Mouse (Mus musculus): ENCODE results near the gene Cep83. TPM values are rescaled to one million over a fixed set of nuclear protein-coding genes. Genes with fewer than 3 reads are reported as not detected.

The Cep83 gene
- 10 to 100 TPM; 23.5 to 25.7 TPM for total RNA-seq (2023)

DNA sequence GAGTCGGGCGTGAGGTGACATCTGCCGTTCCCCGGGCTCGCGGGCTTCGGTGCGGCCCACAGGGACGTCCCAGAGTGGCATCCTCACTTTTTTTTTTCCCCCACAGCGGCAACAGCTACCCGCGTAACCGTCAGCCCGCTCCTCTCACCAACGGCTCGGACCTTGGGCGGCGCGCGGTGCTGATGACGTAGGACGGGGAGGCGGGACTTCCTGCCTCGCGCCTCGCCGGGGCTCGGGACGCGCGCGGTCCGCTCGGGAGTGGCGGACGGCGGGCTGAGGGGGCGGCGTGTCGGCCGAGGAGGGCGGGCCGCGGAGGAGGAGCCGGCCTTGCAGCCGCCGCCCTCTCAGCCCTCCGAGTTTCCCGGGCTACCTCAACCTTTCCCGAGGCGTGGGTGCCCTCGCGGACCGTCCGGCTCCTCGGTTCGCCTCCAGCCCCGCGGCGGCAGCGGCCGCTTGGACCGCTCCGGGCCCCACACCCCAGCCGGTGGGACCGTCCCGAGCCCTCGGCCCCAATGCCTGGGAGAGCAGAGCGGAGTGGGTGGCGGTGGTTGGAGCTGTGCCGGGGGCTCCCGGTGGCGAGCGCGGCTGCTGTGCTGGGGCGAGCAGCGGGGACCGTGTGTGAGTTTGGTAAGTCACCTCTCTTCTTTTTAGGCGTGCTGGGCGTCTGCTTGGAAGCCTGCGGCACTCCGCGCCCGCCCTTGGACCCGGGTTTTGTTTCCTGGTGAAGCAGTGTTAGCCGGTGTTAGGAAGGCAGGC is at the start of gene Cep83:
Gene Cep83 (plus strand): TSS at position 235 of the 756 bp plus-strand sequence.

